Mouse (Mus musculus) forebrain, postnatal 0 days (tissue): ENCODE data around the gene Ptgis. TPM values are rescaled to one million over a fixed set of nuclear protein-coding genes. Genes with fewer than 3 reads are reported as not detected.

ENCODE experiments used
- ATAC-seq: fragments of 200-750 bp; cut with Nextera tagmentation; 2 replicates; pipeline ENCODE4 v1.8.0; 2017; ENCODE audit warnings: mild to moderate bottlenecking, moderate library complexity
- DNase-seq: peaks from one replicate; pipeline ENCODE4 v3.0.0-alpha.2; 2015
- H3K27ac ChIP-seq: fragments of 300-500 bp; sonication (generic); 2 replicates; pipeline ENCODE4 v1.5.1; 2014; ENCODE audit warnings: low read depth, mild to moderate bottlenecking, antibody characterized with exemption, low read length, moderate library complexity, mixed read lengths
- H3K27me3 ChIP-seq: fragments of 300-500 bp; sonication (generic); 2 replicates; pipeline ENCODE4 v1.6.1; 2014; ENCODE audit warnings: mild to moderate bottlenecking, low read length, mixed read lengths; ENCODE audit not compliant: insufficient read depth
- H3K36me3 ChIP-seq: fragments of 300-500 bp; sonication (generic); 2 replicates; pipeline ENCODE4 v1.6.1; 2014; ENCODE audit warnings: mild to moderate bottlenecking, moderate library complexity; ENCODE audit not compliant: insufficient read depth
- H3K4me1 ChIP-seq: fragments of 300-500 bp; sonication (generic); 2 replicates; pipeline ENCODE4 v1.6.1; 2014; ENCODE audit warnings: antibody characterized with exemption; ENCODE audit not compliant: insufficient read depth
- H3K4me2 ChIP-seq: fragments of 300-500 bp; sonication (generic); 2 replicates; pipeline ENCODE4 v1.6.1; 2014; ENCODE audit warnings: low read depth, mild to moderate bottlenecking, moderate library complexity
- H3K4me3 ChIP-seq: fragments of 300-500 bp; sonication (generic); 2 replicates; pipeline ENCODE4 v1.5.1; 2014; ENCODE audit warnings: low read depth, low read length, mixed read lengths
- H3K9ac ChIP-seq: fragments of 300-500 bp; sonication (generic); 2 replicates; pipeline ENCODE4 v1.6.1; 2014; ENCODE audit warnings: mild to moderate bottlenecking
- H3K9me3 ChIP-seq: fragments of 300-500 bp; sonication (generic); 2 replicates; pipeline ENCODE4 v1.6.1; 2016; ENCODE audit warnings: low read length
- CTCF ChIP-seq: sonication (generic); IDR thresholded peaks from 2 replicates; pipeline ENCODE4 v1.5.1; 2016; ENCODE audit warnings: antibody characterized with exemption, control low read depth, low read depth
- WGBS: fragments of 180-500 bp; shearing (Covaris S2); extraction: QIAGEN DNeasy Blood & Tissue Kit; methylation state at CpG from one replicate; pipeline ENCODE4 v1.1.7; 2014; 5-methylcytosine and 5-hydroxymethylcytosine counted together
- polyA plus RNA-seq: library from polyadenylated mRNA; unstranded; fragments of >200 nt; fragmentation: Nextera tagmentation; extraction: Ambion mirVana; gene quantifications from 2 replicates; pipeline ENCODE4 v1.2.1, GENCODE M21; 2015
- total RNA-seq: library from RNA; depleted of rRNA; stranded (reverse); fragments of >200 nt; gene quantifications from 2 replicates; pipeline ENCODE4 v1.2.3, GENCODE M21; 2014; rRNA removed

Gene Ptgis
- total and polyA plus RNA-seq, 2 experiments from 2014 or later, result 2.8 to 4.0 TPM

DNA sequence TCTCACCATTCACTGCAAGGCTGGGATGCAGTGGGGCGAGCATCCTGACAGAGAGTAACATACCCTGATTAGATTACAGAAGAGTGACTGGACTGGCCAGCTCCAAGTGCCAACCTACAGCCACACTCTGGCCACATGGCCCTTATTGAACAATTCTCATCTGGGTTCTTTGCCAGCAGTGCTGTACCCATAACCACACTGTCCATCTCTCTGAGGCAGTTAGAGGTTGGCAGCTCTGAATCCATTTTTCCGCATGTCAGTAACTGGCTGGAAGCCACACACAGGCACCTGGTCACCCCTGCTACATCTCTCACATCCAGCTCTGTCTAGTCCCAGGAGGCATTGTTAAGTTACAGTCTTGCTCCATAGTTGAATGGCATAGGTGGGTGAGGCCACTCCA is 96.5 kb downstream of the Ptgis start:
- TF ChIP-seq CTCF, result no peak
- DNase-seq (no peak), ATAC-seq (no peak)
- Histone ChIP-seq H3K4me2 (no peak overlapping the region), H3K9me3 (no peaks in the 10 kb centered on the region), H3K4me1 (0 out of 2 replicates have a peak, but pooled peaks cover 2% of the 10 kb centered on the region), H3K27me3 (no peaks in the 10 kb centered on the region), H3K4me3 (no peak overlapping the region), H3K27ac (no peak overlapping the region), H3K36me3 (no peaks in the 10 kb centered on the region), H3K9ac (no peak overlapping the region)
- 76% methylated on average over 2 of the region's 2 CpGs for WGBS

DNA sequence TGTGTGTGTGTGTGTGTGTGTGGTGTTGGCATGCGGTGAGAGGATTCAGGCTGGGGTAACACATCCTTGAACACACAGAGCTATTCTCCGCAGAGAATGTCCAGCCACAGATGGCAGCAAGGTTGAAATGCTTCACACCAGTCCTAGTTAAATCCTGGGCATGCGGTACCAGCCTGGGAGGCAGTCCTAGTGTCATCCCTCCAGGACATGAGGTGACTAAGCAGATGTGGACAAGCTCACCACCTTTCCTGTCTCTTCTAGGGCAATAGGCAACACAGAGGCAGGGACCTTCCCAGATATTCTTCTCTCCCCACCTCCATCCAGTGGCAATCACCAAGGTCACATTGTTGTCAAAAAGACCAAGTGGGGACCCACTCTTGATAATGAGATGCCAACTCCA is 98.1 kb downstream of the Ptgis start:
- ATAC-seq, result no peak

DNA sequence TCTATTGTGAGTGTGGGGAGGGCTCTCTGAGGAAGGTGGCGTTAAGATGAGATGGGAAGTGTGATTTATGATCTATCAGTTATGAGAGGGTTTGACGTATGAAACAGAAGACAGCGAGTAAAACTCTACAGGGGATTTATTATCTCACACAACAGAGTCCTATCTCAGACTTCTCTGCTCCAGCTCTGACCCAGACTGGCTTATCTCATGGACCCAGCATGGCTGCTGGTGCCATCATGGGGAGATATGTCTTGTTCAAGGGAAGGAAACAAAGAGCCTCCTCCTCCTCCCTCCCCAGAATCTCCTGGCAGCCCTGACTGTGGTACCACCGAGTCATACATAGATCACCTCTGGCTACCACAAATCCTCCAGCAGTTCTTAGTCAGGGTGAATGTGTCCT is 98.6 kb downstream of the Ptgis start:
- WGBS, result 87% methylated on average over 4 of the region's 4 CpGs
- no peak overlapping the region for H3K27ac ChIP-seq
- H3K9me3 ChIP-seq, result no peaks in the 10 kb centered on the region
- DNase-seq (no peak), ATAC-seq (no peak)
- peaks cover 15% of the 10 kb centered on the region for H3K4me1 ChIP-seq
- H3K4me3 ChIP-seq, result no peak overlapping the region
- H3K4me2 ChIP-seq, result no peak overlapping the region
- H3K9ac ChIP-seq, result no peak overlapping the region
- no peaks in the 10 kb centered on the region for H3K27me3 ChIP-seq
- no peak for TF ChIP-seq CTCF
- H3K36me3 ChIP-seq, result no peaks in the 10 kb centered on the region

More for the DNA sequence above, 98.1 kb downstream of the Ptgis start:
- no peaks in the 10 kb centered on the region for H3K36me3 ChIP-seq
- H3K27ac ChIP-seq, result no peak overlapping the region
- H3K4me2 ChIP-seq, result no peak overlapping the region
- 91% methylated on average over 3 of the region's 3 CpGs for WGBS
- DNase-seq, result no peak
- no peak overlapping the region for H3K4me3 ChIP-seq
- H3K9ac ChIP-seq, result no peak overlapping the region
- peaks cover 11% of the 10 kb centered on the region for H3K4me1 ChIP-seq
- no peaks in the 10 kb centered on the region for H3K27me3 ChIP-seq
- H3K9me3 ChIP-seq, result no peaks in the 10 kb centered on the region
- no peak for TF ChIP-seq CTCF

Other genes with a start within 250 kb of the Ptgis start
- gene Stau1, start 244.3 kb downstream of the Ptgis start, total RNA-seq, result 29.7 and 39.6 TPM in 2 replicates
- gene Stau1, start 244.3 kb downstream of the Ptgis start, polyA plus RNA-seq, result 75.2 and 97.3 TPM in 2 replicates
- 37.9 and 42.5 TPM in 2 replicates for gene Ddx27, start 225.4 kb downstream of the Ptgis start, total RNA-seq
- 28.4 and 36.9 TPM in 2 replicates for gene Ddx27, start 225.4 kb downstream of the Ptgis start, polyA plus RNA-seq
- gene Znfx1, start 177.6 kb downstream of the Ptgis start, total RNA-seq, result 20.5 and 25.4 TPM in 2 replicates
- gene Znfx1, start 177.6 kb downstream of the Ptgis start, polyA plus RNA-seq, result 2.2 and 4.4 TPM in 2 replicates
- gene Kcnb1, start 50.4 kb downstream of the Ptgis start, total RNA-seq, result 15.5 and 21.8 TPM in 2 replicates
- gene Kcnb1, start 50.4 kb downstream of the Ptgis start, polyA plus RNA-seq, result 2.9 and 4.1 TPM in 2 replicates
- gene B4galt5, start 108.6 kb upstream of the Ptgis start, total RNA-seq, result 57.4 and 60.7 TPM in 2 replicates
- gene B4galt5, start 108.6 kb upstream of the Ptgis start, polyA plus RNA-seq, result 21.1 and 27.4 TPM in 2 replicates
- 23.5 and 38.4 TPM in 2 replicates for gene Slc9a8, start 181.1 kb upstream of the Ptgis start, total RNA-seq
- 10.9 and 18.0 TPM in 2 replicates for gene Slc9a8, start 181.1 kb upstream of the Ptgis start, polyA plus RNA-seq